Mouse (Mus musculus): ENCODE results near the gene Cdhr2. TPM values are rescaled to one million over a fixed set of nuclear protein-coding genes. Genes with fewer than 3 reads are reported as not detected.
A peak's percentile ranks its signal among the peaks of the same experiment; 100 is the strongest.

Gene Cdhr2
- total and polyA plus RNA-seq, 2 experiments from 2014 or later: 0.33 to 0.84 TPM

DNA sequence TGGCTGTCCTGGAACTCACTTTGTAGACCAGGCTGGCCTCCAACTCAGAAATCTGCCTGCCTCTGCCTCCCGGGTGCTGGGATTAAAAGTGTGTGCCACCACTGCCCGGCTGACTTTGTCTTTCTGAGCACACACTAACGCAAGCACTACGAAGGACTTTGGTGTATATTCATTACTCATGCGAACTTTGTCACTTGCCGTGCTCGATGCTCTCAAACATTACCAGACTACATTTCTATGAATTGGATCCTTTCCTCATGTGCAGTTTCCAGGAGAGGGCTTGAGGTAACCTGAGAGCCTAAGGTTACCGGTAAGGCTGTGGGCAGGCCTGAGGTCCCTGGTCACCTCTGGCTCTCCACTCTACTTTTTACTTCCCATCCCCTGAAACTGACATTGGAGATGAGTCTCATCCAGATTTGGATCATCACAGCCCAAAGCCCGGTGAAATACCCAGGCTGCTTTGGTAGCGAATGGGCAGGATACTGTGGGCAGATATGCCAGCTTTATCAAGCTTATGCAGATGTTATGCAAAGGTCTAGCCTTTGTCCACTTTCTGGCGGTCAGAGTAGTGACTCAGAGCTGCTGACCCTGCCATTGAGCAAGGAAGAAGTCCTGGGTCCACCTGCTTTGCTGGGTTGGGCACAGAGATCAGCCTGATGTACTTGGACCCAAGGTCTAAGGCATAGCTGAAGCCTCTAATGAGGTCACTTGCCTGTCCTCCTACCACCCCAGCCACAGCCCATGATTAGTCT is 5.6 kb upstream of the Cdhr2 start:
- ATAC-seq (ENCODE audit: low FRiP score): no peak
- H3K27me3 ChIP-seq (ENCODE audit: insufficient read depth, low read length): no peaks in the 10 kb centered on the region
- no peak overlapping the region for H3K4me2 ChIP-seq (ENCODE audit: low read depth, low read length, poor library complexity, severe bottlenecking)
- no peak for DNase-seq (ENCODE audit: low spot score)
- no peak for TF ChIP-seq CTCF (IDR thresholded peaks at IDR 0.05)
- no peaks in the 10 kb centered on the region for H3K36me3 ChIP-seq (ENCODE audit: insufficient read depth, low read length)
- H3K4me3 ChIP-seq (ENCODE audit: low read depth, low read length): no peak overlapping the region
- H3K9ac ChIP-seq (replicated peaks; ENCODE audit: low read length, poor library complexity, severe bottlenecking): no peak overlapping the region
- H3K4me1 ChIP-seq (ENCODE audit: insufficient read depth, low read length): peaks cover 12% of the 10 kb centered on the region
- no peak overlapping the region for H3K27ac ChIP-seq (ENCODE audit: low read depth, low read length)
- H3K9me3 ChIP-seq (ENCODE audit: low read length): no peaks in the 10 kb centered on the region
- WGBS: 90% methylated on average over 11 of the region's 11 CpGs

DNA sequence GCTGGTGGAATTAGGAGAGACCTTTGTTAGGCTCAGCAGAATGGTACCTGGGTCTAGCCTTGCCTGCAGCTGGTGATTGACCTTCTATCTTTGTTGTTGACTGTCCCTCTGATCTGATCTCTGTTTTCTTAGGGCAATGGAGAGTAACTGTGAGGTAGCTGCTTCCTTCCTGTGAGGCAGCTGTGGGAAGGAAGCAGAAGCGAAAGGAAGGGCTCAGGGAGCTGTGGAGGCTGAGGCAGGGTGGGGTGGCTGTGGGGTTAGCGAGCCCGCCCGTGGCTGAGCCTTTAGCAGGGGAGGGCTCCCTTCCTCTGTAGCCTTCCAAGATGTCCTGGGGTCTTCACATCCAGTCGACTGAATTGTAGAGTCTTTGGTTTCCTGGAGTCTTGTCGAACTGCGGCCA is 1.2 kb downstream of the Cdhr2 start:
- no peak for TF ChIP-seq CTCF (IDR thresholded peaks at IDR 0.05)

DNA sequence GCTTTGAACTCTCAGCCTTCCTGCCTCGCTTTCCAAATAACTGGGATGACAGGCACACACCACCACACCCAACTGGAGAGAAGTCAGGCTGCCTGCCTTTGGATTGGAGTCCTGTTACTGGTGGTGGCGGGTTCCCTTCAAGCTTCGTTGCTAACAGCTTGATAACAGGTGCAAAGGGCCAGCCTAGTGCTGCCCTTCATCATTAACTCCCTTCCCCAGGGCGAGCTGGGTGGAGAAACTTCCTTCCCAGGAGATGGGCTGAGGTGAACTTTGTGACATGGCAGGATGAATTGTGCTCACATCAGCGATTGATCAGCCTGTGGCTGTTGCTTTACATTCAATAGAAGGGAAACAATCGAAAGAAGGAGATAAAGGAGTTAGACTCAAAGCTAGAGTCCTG is 3.6 kb downstream of the Cdhr2 start:
- no peak overlapping the region for H3K4me2 ChIP-seq (ENCODE audit: low read depth, low read length, poor library complexity, severe bottlenecking)
- 55% methylated on average over 6 of the region's 6 CpGs for WGBS
- H3K27ac ChIP-seq (ENCODE audit: low read depth, low read length): no peak overlapping the region
- H3K27me3 ChIP-seq (ENCODE audit: insufficient read depth, low read length): no peaks in the 10 kb centered on the region
- H3K36me3 ChIP-seq (ENCODE audit: insufficient read depth, low read length): no peaks in the 10 kb centered on the region
- no peaks in the 10 kb centered on the region for H3K4me1 ChIP-seq (ENCODE audit: insufficient read depth, low read length)
- DNase-seq (ENCODE audit: low spot score) (no peak), ATAC-seq (ENCODE audit: low FRiP score) (no peak)
- no peak overlapping the region for H3K9ac ChIP-seq (replicated peaks; ENCODE audit: low read length, poor library complexity, severe bottlenecking)
- TF ChIP-seq CTCF (IDR thresholded peaks at IDR 0.05): no peak
- no peaks in the 10 kb centered on the region for H3K9me3 ChIP-seq (ENCODE audit: low read length)
- H3K4me3 ChIP-seq (ENCODE audit: low read depth, low read length): no peak overlapping the region

More for the DNA sequence above, 1.2 kb downstream of the Cdhr2 start:
- no peak overlapping the region for H3K9ac ChIP-seq (replicated peaks; ENCODE audit: low read length, poor library complexity, severe bottlenecking)
- no peak overlapping the region for H3K4me2 ChIP-seq (ENCODE audit: low read depth, low read length, poor library complexity, severe bottlenecking)
- ATAC-seq (ENCODE audit: low FRiP score) (no peak), DNase-seq (ENCODE audit: low spot score) (no peak)
- no peaks in the 10 kb centered on the region for H3K27me3 ChIP-seq (ENCODE audit: insufficient read depth, low read length)
- H3K4me1 ChIP-seq (ENCODE audit: insufficient read depth, low read length): no peaks in the 10 kb centered on the region
- no peaks in the 10 kb centered on the region for H3K36me3 ChIP-seq (ENCODE audit: insufficient read depth, low read length)
- H3K9me3 ChIP-seq (ENCODE audit: low read length): no peaks in the 10 kb centered on the region
- no peak overlapping the region for H3K4me3 ChIP-seq (ENCODE audit: low read depth, low read length)
- 60% methylated on average over 7 of the region's 7 CpGs for WGBS
- H3K27ac ChIP-seq (ENCODE audit: low read depth, low read length): no peak overlapping the region

DNA sequence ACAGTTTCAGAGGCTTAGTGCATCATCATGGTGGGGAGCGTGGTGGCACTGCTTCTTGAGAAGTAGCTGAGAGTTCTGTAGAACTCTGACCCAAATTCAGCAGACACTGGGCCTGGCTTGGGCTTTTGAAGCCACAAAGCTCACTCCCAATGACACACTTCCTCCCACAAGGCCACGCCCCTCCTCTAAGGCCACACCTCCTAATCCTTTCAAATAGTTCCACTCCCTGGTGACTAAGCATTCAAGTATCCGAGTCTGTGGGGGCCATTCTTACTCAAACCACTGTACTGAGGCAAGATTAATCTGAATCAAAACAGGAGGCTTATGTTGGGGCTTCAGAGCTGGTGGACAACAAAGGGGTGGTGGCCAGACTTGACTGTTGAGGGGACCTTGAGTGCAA is 9.6 kb downstream of the Cdhr2 start:
- H3K9ac ChIP-seq (replicated peaks; ENCODE audit: low read length, poor library complexity, severe bottlenecking): no peak overlapping the region
- H3K4me2 ChIP-seq (ENCODE audit: low read depth, low read length, poor library complexity, severe bottlenecking): no peak overlapping the region
- ATAC-seq (ENCODE audit: low FRiP score) (no peak), DNase-seq (ENCODE audit: low spot score) (no peak)
- no peaks in the 10 kb centered on the region for H3K4me1 ChIP-seq (ENCODE audit: insufficient read depth, low read length)
- H3K27me3 ChIP-seq (ENCODE audit: insufficient read depth, low read length): no peaks in the 10 kb centered on the region
- no peaks in the 10 kb centered on the region for H3K36me3 ChIP-seq (ENCODE audit: insufficient read depth, low read length)
- H3K4me3 ChIP-seq (ENCODE audit: low read depth, low read length): no peak overlapping the region
- no peak for TF ChIP-seq CTCF (IDR thresholded peaks at IDR 0.05)
- H3K27ac ChIP-seq (ENCODE audit: low read depth, low read length): no peak overlapping the region
- 79% methylated on average over 3 of the region's 3 CpGs for WGBS
- no peaks in the 10 kb centered on the region for H3K9me3 ChIP-seq (ENCODE audit: low read length)

DNA sequence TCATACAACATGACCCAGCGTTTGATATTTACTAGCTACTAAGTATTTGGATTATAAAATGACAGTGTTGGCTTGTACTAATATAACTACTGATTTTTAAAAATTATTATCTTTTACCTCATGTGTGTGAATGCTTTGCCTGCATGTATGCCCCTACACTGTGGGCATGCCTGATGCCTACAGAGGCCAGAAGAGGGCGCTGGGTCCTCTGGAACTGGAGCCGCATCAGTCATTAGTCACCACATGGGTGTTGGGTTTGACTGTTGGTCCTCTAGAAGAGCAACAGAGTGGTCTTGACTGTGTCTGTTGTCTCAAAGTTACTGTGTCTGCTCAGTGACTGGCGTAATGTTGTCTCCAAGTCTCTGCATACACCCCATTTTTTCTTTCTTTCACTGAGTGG is 13.1 kb downstream of the Cdhr2 start:
- H3K36me3 ChIP-seq (ENCODE audit: insufficient read depth, low read length): no peaks in the 10 kb centered on the region
- H3K27ac ChIP-seq (ENCODE audit: low read depth, low read length): no peak overlapping the region
- H3K4me2 ChIP-seq (ENCODE audit: low read depth, low read length, poor library complexity, severe bottlenecking): no peak overlapping the region
- H3K9me3 ChIP-seq (ENCODE audit: low read length): no peaks in the 10 kb centered on the region
- H3K27me3 ChIP-seq (ENCODE audit: insufficient read depth, low read length): no peaks in the 10 kb centered on the region
- ATAC-seq (ENCODE audit: low FRiP score): no peak
- no peak overlapping the region for H3K4me3 ChIP-seq (ENCODE audit: low read depth, low read length)
- WGBS: 46% methylated on average over 4 of the region's 4 CpGs
- peak; percentile 48; the same call in 1 of the 2 replicates for TF ChIP-seq CTCF (IDR thresholded peaks at IDR 0.05)
- no peak for DNase-seq (ENCODE audit: low spot score)
- no peak overlapping the region for H3K9ac ChIP-seq (replicated peaks; ENCODE audit: low read length, poor library complexity, severe bottlenecking)
- H3K4me1 ChIP-seq (ENCODE audit: insufficient read depth, low read length): no peaks in the 10 kb centered on the region

DNA sequence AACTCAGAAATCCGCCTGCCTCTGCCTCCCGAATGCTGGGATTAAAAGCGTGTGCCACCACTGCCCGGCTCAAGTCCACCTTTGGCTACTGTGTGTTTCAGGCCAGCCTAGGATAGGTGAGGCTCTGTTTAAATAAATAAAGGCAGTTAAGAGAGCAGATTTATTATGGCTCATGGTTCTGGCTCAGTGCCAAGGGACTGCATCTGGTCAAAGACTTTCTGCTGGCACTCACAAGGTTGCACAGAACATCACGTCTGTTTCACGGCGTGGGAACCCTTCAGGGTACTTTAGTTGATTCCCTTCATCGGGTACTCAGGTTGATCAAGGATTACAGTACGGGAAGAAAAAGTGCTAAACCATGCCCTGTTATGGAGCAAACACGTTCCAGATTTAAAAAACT is 13.7 kb downstream of the Cdhr2 start:
- H3K4me3 ChIP-seq (ENCODE audit: low read depth, low read length): no peak overlapping the region
- no peak overlapping the region for H3K27ac ChIP-seq (ENCODE audit: low read depth, low read length)
- H3K9me3 ChIP-seq (ENCODE audit: low read length): no peaks in the 10 kb centered on the region
- 76% methylated on average over 10 of the region's 10 CpGs for WGBS
- ATAC-seq (ENCODE audit: low FRiP score) (no peak), DNase-seq (ENCODE audit: low spot score) (peak; percentile 38)
- no peaks in the 10 kb centered on the region for H3K36me3 ChIP-seq (ENCODE audit: insufficient read depth, low read length)
- H3K4me2 ChIP-seq (ENCODE audit: low read depth, low read length, poor library complexity, severe bottlenecking): no peak overlapping the region
- TF ChIP-seq CTCF (IDR thresholded peaks at IDR 0.05): no peak
- no peaks in the 10 kb centered on the region for H3K27me3 ChIP-seq (ENCODE audit: insufficient read depth, low read length)
- H3K4me1 ChIP-seq (ENCODE audit: insufficient read depth, low read length): no peaks in the 10 kb centered on the region
- no peak overlapping the region for H3K9ac ChIP-seq (replicated peaks; ENCODE audit: low read length, poor library complexity, severe bottlenecking)

Data from midbrain, postnatal 0 days (tissue).